Mouse (Mus musculus) megakaryocyte-erythroid progenitor cell, adult 5-6 weeks (primary cell): ENCODE data around the gene Defa31. TPM values are rescaled to one million over a fixed set of nuclear protein-coding genes. Genes with fewer than 3 reads are reported as not detected.
"Not testable (repeated sequence)": the region's sequence is repeated elsewhere in the genome, so short reads cannot be mapped to it uniquely, and the experiment has no call there.

Experiments used
- ATAC-seq: replicated peaks from 2 replicates; pipeline ENCODE4 v1.8.0; 2016; ENCODE audit warnings: mild to moderate bottlenecking, inconsistent platforms; ENCODE audit not compliant: severe bottlenecking, poor library complexity, low FRiP score, low TSS enrichment
- total RNA-seq, 2 experiments: library from RNA; stranded (forward) in 1 of 2; stranded (reverse) in 1 of 2; fragments of 200-1000, 215-1000 nt in 1 of 2; fragments of >200 nt in 1 of 2; fragmentation: Nextera tagmentation in 1 of 2; gene quantifications; 2 replicates each; pipeline ENCODE4 v1.2.3; 2014 to 2017

Gene Defa31
- not detected in 2 replicates for total RNA-seq (2014; fragmentation: Nextera tagmentation)
- not detected in 2 replicates for total RNA-seq (2017)

DNA sequence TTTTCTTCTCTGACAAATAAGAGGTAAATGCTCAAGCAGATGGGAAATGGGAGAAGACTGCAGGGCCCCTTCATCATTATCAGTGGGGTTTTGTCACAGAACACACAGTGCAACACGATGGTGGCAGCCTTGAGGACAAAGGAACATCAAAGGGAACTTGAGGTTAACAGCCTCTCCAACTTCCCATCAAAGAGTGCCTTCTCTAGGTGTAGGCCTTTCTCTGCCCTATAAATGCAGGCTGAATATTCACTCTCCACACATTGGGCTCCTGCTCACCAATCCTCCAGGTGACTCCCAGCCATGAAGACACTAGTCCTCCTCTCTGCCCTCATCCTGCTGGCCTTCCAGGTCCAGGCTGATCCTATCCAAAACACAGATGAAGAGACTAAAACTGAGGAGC, at the start of gene Defa31:
Gene Defa31 (plus strand): TSS at position 301 of the 400 bp plus-strand sequence.
- not testable (repeated sequence) for ATAC-seq

DNA sequence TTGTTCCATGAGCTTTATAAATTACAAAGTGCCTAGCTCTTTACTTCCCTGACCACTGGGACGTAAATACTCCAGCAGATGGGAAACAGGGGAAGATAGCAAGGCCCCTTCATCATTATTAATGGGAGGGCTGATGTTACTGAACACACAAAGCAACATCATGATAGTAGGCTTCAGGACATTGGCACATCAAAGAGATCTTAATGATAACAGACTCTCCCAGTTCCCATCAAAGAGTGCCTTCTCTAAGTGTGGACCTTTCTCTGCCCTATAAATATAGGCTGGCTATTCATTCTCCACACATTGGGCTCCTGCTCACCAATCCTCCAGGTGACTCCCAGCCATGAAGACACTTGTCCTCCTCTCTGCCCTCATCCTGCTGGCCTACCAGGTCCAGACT, 29.4 kb upstream of the Defa31 start, which contains the start of gene Defa22:
Gene Defa22 (plus strand): TSS at position 301 of the 400 bp plus-strand sequence.
- ATAC-seq: not testable (repeated sequence)

DNA sequence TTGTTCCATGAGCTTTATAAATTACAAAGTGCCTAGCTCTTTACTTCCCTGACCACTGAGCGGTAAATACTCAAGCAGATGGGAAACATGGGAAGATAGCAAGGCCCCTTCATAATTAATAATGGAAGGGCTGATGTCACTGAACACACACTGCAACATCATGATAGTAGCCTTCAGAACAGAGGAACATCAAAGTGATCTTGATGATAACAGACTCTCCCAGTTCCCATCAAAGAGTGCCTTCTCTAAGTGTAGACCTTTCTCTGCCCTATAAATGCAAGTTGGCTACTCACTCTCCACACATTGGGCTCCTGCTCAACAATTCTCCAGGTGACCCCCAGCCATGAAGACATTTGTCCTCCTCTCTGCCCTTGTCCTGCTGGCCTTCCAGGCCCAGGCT, 9.8 kb downstream of the Defa31 start, which contains the start of gene Gm15293:
Gene Gm15293 (plus strand): TSS at position 301 of the 400 bp plus-strand sequence.
- ATAC-seq: not testable (repeated sequence)

Other genes with a start within 250 kb of the Defa31 start
- gene AY761185, start 246.9 kb upstream of the Defa31 start, total RNA-seq (2014; fragmentation: Nextera tagmentation): not detected in 2 replicates
- not detected in 2 replicates for gene AY761185, start 246.9 kb upstream of the Defa31 start, total RNA-seq (2017)
- gene Defa21, start 166.1 kb upstream of the Defa31 start, total RNA-seq (2014; fragmentation: Nextera tagmentation): not detected in 2 replicates
- gene Defa21, start 166.1 kb upstream of the Defa31 start, total RNA-seq (2017): not detected in 2 replicates
- not detected in 2 replicates for gene Defa23, start 136.6 kb upstream of the Defa31 start, total RNA-seq (2014; fragmentation: Nextera tagmentation)
- gene Defa23, start 136.6 kb upstream of the Defa31 start, total RNA-seq (2017): not detected in 2 replicates
- not detected in 2 replicates for gene Defa35, start 126.6 kb upstream of the Defa31 start, total RNA-seq (2014; fragmentation: Nextera tagmentation)
- gene Defa35, start 126.6 kb upstream of the Defa31 start, total RNA-seq (2017): not detected in 2 replicates
- gene Defa25, start 107.2 kb upstream of the Defa31 start, total RNA-seq (2014; fragmentation: Nextera tagmentation): not detected in 2 replicates
- gene Defa25, start 107.2 kb upstream of the Defa31 start, total RNA-seq (2017): not detected in 2 replicates
- gene Gm14851, start 95.6 kb upstream of the Defa31 start, total RNA-seq (2014; fragmentation: Nextera tagmentation): not detected in 2 replicates
- not detected in 2 replicates for gene Gm14851, start 95.6 kb upstream of the Defa31 start, total RNA-seq (2017)
- gene Defa30, start 57.0 kb upstream of the Defa31 start, total RNA-seq (2014; fragmentation: Nextera tagmentation): not detected in 2 replicates
- gene Defa30, start 57.0 kb upstream of the Defa31 start, total RNA-seq (2017): not detected in 2 replicates
- gene Defa22, start 29.3 kb upstream of the Defa31 start, total RNA-seq (2014; fragmentation: Nextera tagmentation): not detected in 2 replicates
- not detected in 2 replicates for gene Defa22, start 29.3 kb upstream of the Defa31 start, total RNA-seq (2017)
- not detected in 2 replicates for gene Gm15293, start 9.9 kb downstream of the Defa31 start, total RNA-seq (2014; fragmentation: Nextera tagmentation)
- gene Gm15293, start 9.9 kb downstream of the Defa31 start, total RNA-seq (2017): not detected in 2 replicates
- not detected in 2 replicates for gene Gm15292, start 58.1 kb downstream of the Defa31 start, total RNA-seq (2014; fragmentation: Nextera tagmentation)
- not detected in 2 replicates for gene Gm15292, start 58.1 kb downstream of the Defa31 start, total RNA-seq (2017)
- gene Defa27, start 123.9 kb downstream of the Defa31 start, total RNA-seq (2014; fragmentation: Nextera tagmentation): not detected in 2 replicates
- gene Defa27, start 123.9 kb downstream of the Defa31 start, total RNA-seq (2017): not detected in 2 replicates
- gene Defa29, start 135.4 kb downstream of the Defa31 start, total RNA-seq (2014; fragmentation: Nextera tagmentation): not detected in 2 replicates
- not detected in 2 replicates for gene Defa29, start 135.4 kb downstream of the Defa31 start, total RNA-seq (2017)
- not detected in 2 replicates for gene Defa2, start 186.9 kb downstream of the Defa31 start, total RNA-seq (2014; fragmentation: Nextera tagmentation)
- gene Defa2, start 186.9 kb downstream of the Defa31 start, total RNA-seq (2017): not detected in 2 replicates
- gene Defa33, start 200.2 kb downstream of the Defa31 start, total RNA-seq (2014; fragmentation: Nextera tagmentation): not detected in 2 replicates
- gene Defa33, start 200.2 kb downstream of the Defa31 start, total RNA-seq (2017): not detected in 2 replicates
- not detected in 2 replicates for gene Defa36, start 235.8 kb downstream of the Defa31 start, total RNA-seq (2014; fragmentation: Nextera tagmentation)
- not detected in 2 replicates for gene Defa36, start 235.8 kb downstream of the Defa31 start, total RNA-seq (2017)